21 mouse cellular contexts compared by ENCODE assay signal in the genomic region with DNA sequence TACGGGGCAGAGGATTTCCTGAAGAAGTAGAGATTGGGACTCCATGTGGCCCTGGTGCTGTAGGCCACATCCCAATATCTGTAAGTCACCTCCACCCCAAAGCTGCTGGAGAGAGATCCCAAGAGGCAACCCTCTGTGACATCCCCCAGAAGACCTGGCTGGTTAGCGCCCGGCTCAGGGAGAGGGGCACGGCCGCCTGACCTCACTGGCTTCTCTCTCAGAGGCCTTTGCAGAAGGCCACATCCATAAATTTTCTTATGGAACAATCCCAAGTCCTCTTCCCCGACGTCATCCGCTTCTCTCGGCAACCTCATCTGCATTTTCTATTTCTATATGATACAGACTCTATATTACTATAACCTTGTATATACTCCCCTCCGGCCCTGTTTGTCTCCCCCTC. TPM values are rescaled to one million over a fixed set of nuclear protein-coding genes. Genes with fewer than 3 reads are reported as not detected.
A peak's percentile ranks its signal among the peaks of the same experiment; 100 is the strongest.
DNase-seq lines count a peak whose midpoint lies in the region; ATAC-seq and TF ChIP-seq lines count a peak whose summit lies in the region.
"Had no signal": no experiment of that assay in that cellular context is flagged by ENCODE, and none has a peak within 500 bp of the region (broad histone marks: within the 10 kb centered on the region; RNA-seq: fewer than 3 reads in every experiment).

No protein-coding gene starts in this region.

- no peaks in the 10 kb centered on the region for H3K27me3 ChIP-seq in embryonic facial prominence, embryonic 14.5 days (replicated peaks; ENCODE audit: control insufficient read depth, insufficient read depth, low read length)
- H3K27me3 ChIP-seq in embryonic facial prominence, embryonic 10.5 days (replicated peaks; ENCODE audit: low read depth, poor library complexity, severe bottlenecking) = peaks cover 41% of the 10 kb centered on the region
- H3K27me3 ChIP-seq in E14TG2a.4 (ENCODE audit: insufficient read depth, low read length) = peaks cover 3% of the 10 kb centered on the region
- H3K27me3 ChIP-seq in intestine, postnatal 0 days (replicated peaks; ENCODE audit: control insufficient read depth, insufficient read depth, low read length) = no peaks in the 10 kb centered on the region

- peak; percentile 70 for DNase-seq in adrenal gland, adult 2 months
- no peak for DNase-seq in adrenal gland, adult 8-10 months
- DNase-seq in embryonic facial prominence, embryonic 14.5 days (ENCODE audit: low spot score) = no peak
- no peak for DNase-seq in embryonic facial prominence, embryonic 10.5 days (ENCODE audit: low spot score)
- DNase-seq in left cerebral cortex, postnatal 25 days (ENCODE audit: low spot score in 2 of 2) = no peak
- DNase-seq in embryo, embryonic 10 days (ENCODE audit: low spot score) = no peak
- DNase-seq: B cell, adult 2 months; cerebellum, adult 2 months; gastrocnemius, adult 2 months; gastrocnemius, postnatal 25 days had no signal

- TF ChIP-seq CTCF in E14TG2a.4 (conservative IDR thresholded peaks at IDR 0.05; ENCODE audit: low read length) = no peak
- TF ChIP-seq CTCF in intestine, postnatal 0 days (IDR thresholded peaks at IDR 0.05; ENCODE audit: low read depth) = no peak

- no peaks in the 10 kb centered on the region for H3K9me3 ChIP-seq in embryonic facial prominence, embryonic 14.5 days (ENCODE audit: control insufficient read depth, low read length)
- no peaks in the 10 kb centered on the region for H3K9me3 ChIP-seq in embryonic facial prominence, embryonic 10.5 days
- no peaks in the 10 kb centered on the region for H3K9me3 ChIP-seq in E14TG2a.4 (ENCODE audit: low read length)
- no peaks in the 10 kb centered on the region for H3K9me3 ChIP-seq in intestine, postnatal 0 days (ENCODE audit: control insufficient read depth)
- H3K9me3 ChIP-seq: embryonic facial prominence, embryonic 12.5 days; forebrain, embryonic 13.5 days; heart, embryonic 12.5 days had no signal

- H3K4me3 ChIP-seq in embryonic facial prominence, embryonic 14.5 days (ENCODE audit: low read depth, low read length) = no peak overlapping the region
- no peak overlapping the region for H3K4me3 ChIP-seq in embryonic facial prominence, embryonic 10.5 days
- peak overlapping the region; percentile 89 for H3K4me3 ChIP-seq in E14TG2a.4 (replicated peaks; ENCODE audit: low read length)
- H3K4me3 ChIP-seq in intestine, postnatal 0 days (ENCODE audit: low read depth, low read length) = no peak overlapping the region
- H3K4me3 ChIP-seq: embryonic facial prominence, embryonic 12.5 days; forebrain, embryonic 13.5 days; gastrocnemius, adult 2 months; heart, embryonic 12.5 days had no signal

- peak overlapping the region; percentile 25; the same call in 1 of the 2 replicates for H3K9ac ChIP-seq in embryonic facial prominence, embryonic 14.5 days (ENCODE audit: low read depth, low read length)
- H3K9ac ChIP-seq in intestine, postnatal 0 days (ENCODE audit: low read depth, low read length) = no peak overlapping the region
- H3K9ac ChIP-seq: embryonic facial prominence, embryonic 12.5 days; heart, embryonic 12.5 days had no signal

- no peak for ATAC-seq in embryonic facial prominence, embryonic 14.5 days (ENCODE audit: low read depth)
- no peak for ATAC-seq in intestine, postnatal 0 days
- ATAC-seq: CD4-positive, CD25-positive, alpha-beta regulatory T cell, adult 4 months; forebrain, embryonic 13.5 days; hindbrain, embryonic 16.5 days; inflammation-experienced regulatory T-cells, adult 6 months had no signal

- H3K36me3 ChIP-seq in embryonic facial prominence, embryonic 14.5 days (ENCODE audit: control insufficient read depth, insufficient read depth, low read length) = peaks cover 14% of the 10 kb centered on the region
- peaks cover 18% of the 10 kb centered on the region for H3K36me3 ChIP-seq in embryonic facial prominence, embryonic 10.5 days (replicated peaks)
- peaks cover 12% of the 10 kb centered on the region for H3K36me3 ChIP-seq in E14TG2a.4 (ENCODE audit: insufficient read depth, low read length)
- peaks cover 8% of the 10 kb centered on the region; the same call in 1 of the 2 replicates for H3K36me3 ChIP-seq in intestine, postnatal 0 days (ENCODE audit: control insufficient read depth, insufficient read depth)

- H3K4me2 ChIP-seq in embryonic facial prominence, embryonic 14.5 days (ENCODE audit: low read depth, low read length) = no peak overlapping the region
- H3K4me2 ChIP-seq in intestine, postnatal 0 days (replicated peaks; ENCODE audit: low read depth) = peak overlapping the region; percentile 25
- H3K4me2 ChIP-seq: embryonic facial prominence, embryonic 12.5 days; forebrain, embryonic 13.5 days; heart, embryonic 12.5 days had no signal

- intact Hi-C loops in left cerebral cortex, postnatal 25 days (cut with DNase I) = no loop called here

- WGBS in embryonic facial prominence, embryonic 14.5 days = 81% methylated on average over 8 of the region's 10 CpGs
- 87% methylated on average over 10 of the region's 10 CpGs for WGBS in embryonic facial prominence, embryonic 10.5 days
- 76% methylated on average over 10 of the region's 10 CpGs for WGBS in intestine, postnatal 0 days

- H3K4me1 ChIP-seq in embryonic facial prominence, embryonic 14.5 days (ENCODE audit: control insufficient read depth, insufficient read depth, low read length) = peaks cover 15% of the 10 kb centered on the region
- H3K4me1 ChIP-seq in embryonic facial prominence, embryonic 10.5 days = peaks cover 45% of the 10 kb centered on the region
- H3K4me1 ChIP-seq in E14TG2a.4 (replicated peaks; ENCODE audit: low read depth, low read length) = peaks cover 60% of the 10 kb centered on the region
- peaks cover 3% of the 10 kb centered on the region for H3K4me1 ChIP-seq in intestine, postnatal 0 days (replicated peaks; ENCODE audit: control insufficient read depth, insufficient read depth, low read length)

- no peak overlapping the region for H3K27ac ChIP-seq in embryonic facial prominence, embryonic 14.5 days (replicated peaks; ENCODE audit: low read depth, low read length)
- no peak overlapping the region for H3K27ac ChIP-seq in embryonic facial prominence, embryonic 10.5 days (replicated peaks)
- peak overlapping the region; percentile 97 for H3K27ac ChIP-seq in intestine, postnatal 0 days (ENCODE audit: low read depth, low read length)
- H3K27ac ChIP-seq: embryonic facial prominence, embryonic 12.5 days; forebrain, embryonic 13.5 days; gastrocnemius, adult 2 months had no signal

RNA-seq across cellular contexts. Expression of a gene that starts 2.2 kb away (rescaled TPM):
- total RNA-seq in adrenal gland, adult 2 months (2021) = 10 to 100 TPM; 37.6 to 53.6 TPM
- polyA plus RNA-seq in adrenal gland, adult 2 months (2012; rRNA removed) = 74.6 and 76.9 TPM in 2 replicates
- 10 to 100 TPM; 45.2 to 90.5 (median 62.8) TPM for total RNA-seq in adrenal gland, adult 8-10 months (2022)
- 27.9 and 35.6 TPM in 2 replicates for polyA plus RNA-seq in embryonic facial prominence, embryonic 14.5 days (2014; fragmentation: Nextera tagmentation; extraction: Ambion mirVana)
- polyA plus RNA-seq in embryonic facial prominence, embryonic 10.5 days (2016; fragmentation: Nextera tagmentation; extraction: Ambion mirVana) = 83.3 and 89.1 TPM in 2 replicates
- polyA plus RNA-seq in intestine, postnatal 0 days (2015; fragmentation: Nextera tagmentation; extraction: Ambion mirVana) = 13.2 and 13.3 TPM in 2 replicates
- 100 to 1,000 TPM; 159 to 164 TPM for total RNA-seq in left cerebral cortex, postnatal 25 days (2021)

RNA-seq across cellular contexts. Expression of a gene that starts 5.6 kb away (rescaled TPM):
- 10 to 100 TPM; 22.1 to 33.4 TPM for total RNA-seq in adrenal gland, adult 2 months (2021)
- 111 and 156 TPM in 2 replicates for polyA plus RNA-seq in adrenal gland, adult 2 months (2012; rRNA removed)
- total RNA-seq in adrenal gland, adult 8-10 months (2022) = 10 to 100 TPM; 30.4 to 55.2 (median 34.8) TPM
- polyA plus RNA-seq in embryonic facial prominence, embryonic 14.5 days (2014; fragmentation: Nextera tagmentation; extraction: Ambion mirVana) = not detected in 2 replicates
- polyA plus RNA-seq in embryonic facial prominence, embryonic 10.5 days (2016; fragmentation: Nextera tagmentation; extraction: Ambion mirVana) = not detected in 2 replicates
- 1.2 and 3.0 TPM in 2 replicates for polyA plus RNA-seq in intestine, postnatal 0 days (2015; fragmentation: Nextera tagmentation; extraction: Ambion mirVana)
- total RNA-seq in left cerebral cortex, postnatal 25 days (2021) = 1 to 10 TPM; 7.1 to 7.6 TPM
- total RNA-seq: granulocyte monocyte progenitor cell, adult 5-6 weeks had no signal
- polyA plus RNA-seq: CD4-positive, CD25-positive, alpha-beta regulatory T cell, adult 4 months; cerebellum, adult 2 months; embryonic facial prominence, embryonic 12.5 days; forebrain, embryonic 13.5 days; heart, embryonic 12.5 days; heart, embryonic 16.5 days; hindbrain, embryonic 11.5 days; hindbrain, embryonic 16.5 days; inflammation-experienced regulatory T-cells, adult 6 months had no signal

RNA-seq across cellular contexts. Expression of a gene that starts 17.6 kb away (rescaled TPM):
- 1,000 to 10,000 TPM; 1,060 to 1,239 TPM for total RNA-seq in adrenal gland, adult 2 months (2021)
- polyA plus RNA-seq in adrenal gland, adult 2 months (2012; rRNA removed) = 708 and 828 TPM in 2 replicates
- 100 to 1,000 TPM; 189 to 666 (median 461) TPM for total RNA-seq in adrenal gland, adult 8-10 months (2022)
- polyA plus RNA-seq in embryonic facial prominence, embryonic 14.5 days (2014; fragmentation: Nextera tagmentation; extraction: Ambion mirVana) = 2.0 and 7.3 TPM in 2 replicates
- polyA plus RNA-seq in embryonic facial prominence, embryonic 10.5 days (2016; fragmentation: Nextera tagmentation; extraction: Ambion mirVana) = 0.42 and 0.55 TPM in 2 replicates
- 124 and 136 TPM in 2 replicates for polyA plus RNA-seq in intestine, postnatal 0 days (2015; fragmentation: Nextera tagmentation; extraction: Ambion mirVana)
- 10 to 100 TPM; 86.4 to 88.3 TPM for total RNA-seq in left cerebral cortex, postnatal 25 days (2021)

RNA-seq across cellular contexts. Expression of a gene that starts 25.7 kb away (rescaled TPM):
- total RNA-seq in adrenal gland, adult 2 months (2021) = 100 to 1,000 TPM; 202 to 243 TPM
- 685 and 754 TPM in 2 replicates for polyA plus RNA-seq in adrenal gland, adult 2 months (2012; rRNA removed)
- 100 to 1,000 TPM; 200 to 304 (median 253) TPM for total RNA-seq in adrenal gland, adult 8-10 months (2022)
- 176 and 180 TPM in 2 replicates for polyA plus RNA-seq in embryonic facial prominence, embryonic 14.5 days (2014; fragmentation: Nextera tagmentation; extraction: Ambion mirVana)
- 129 and 131 TPM in 2 replicates for polyA plus RNA-seq in embryonic facial prominence, embryonic 10.5 days (2016; fragmentation: Nextera tagmentation; extraction: Ambion mirVana)
- polyA plus RNA-seq in intestine, postnatal 0 days (2015; fragmentation: Nextera tagmentation; extraction: Ambion mirVana) = 298 and 301 TPM in 2 replicates
- total RNA-seq in left cerebral cortex, postnatal 25 days (2021) = 100 to 1,000 TPM; 126 to 128 TPM

RNA-seq across cellular contexts. Expression of a gene that starts 29.5 kb away (rescaled TPM):
- total RNA-seq in adrenal gland, adult 2 months (2021) = under 1 TPM; 0.59 to 0.72 TPM
- polyA plus RNA-seq in adrenal gland, adult 2 months (2012; rRNA removed) = 0.37 and 0.71 TPM in 2 replicates
- 1 to 10 TPM; 1.4 to 2.5 (median 1.8) TPM for total RNA-seq in adrenal gland, adult 8-10 months (2022)
- 4.1 and 4.6 TPM in 2 replicates for polyA plus RNA-seq in embryonic facial prominence, embryonic 14.5 days (2014; fragmentation: Nextera tagmentation; extraction: Ambion mirVana)
- polyA plus RNA-seq in embryonic facial prominence, embryonic 10.5 days (2016; fragmentation: Nextera tagmentation; extraction: Ambion mirVana) = 3.2 and 4.9 TPM in 2 replicates
- polyA plus RNA-seq in intestine, postnatal 0 days (2015; fragmentation: Nextera tagmentation; extraction: Ambion mirVana) = 1.4 and 2.1 TPM in 2 replicates
- total RNA-seq in left cerebral cortex, postnatal 25 days (2021) = 10 to 100 TPM; 73.8 to 78.5 TPM
- total RNA-seq: granulocyte monocyte progenitor cell, adult 5-6 weeks had no signal

Comparison
In these comparisons a context has a peak if more than half of its experiments do, and no peak if none do; other contexts are left out.
1. RNA of a gene that starts 5.6 kb away (polyA plus RNA-seq): 111 to 156 TPM in adrenal gland, adult 2 months; 1.2 to 3.0 TPM in intestine, postnatal 0 days, not detected in embryonic facial prominence, embryonic 14.5 days and not detected in embryonic facial prominence, embryonic 10.5 days; every median in the first group is over 10 times any median in the second.
2. RNA of a gene that starts 17.6 kb away (polyA plus RNA-seq): 708 to 828 TPM in adrenal gland, adult 2 months and 124 to 136 TPM in intestine, postnatal 0 days; 2.0 to 7.3 TPM in embryonic facial prominence, embryonic 14.5 days and 0.42 to 0.55 TPM in embryonic facial prominence, embryonic 10.5 days; every median in the first group is over 10 times any median in the second.